Mouse (Mus musculus) CH12F3 (cell line): ENCODE data around the gene Rin1.

ENCODE experiments used
- in situ Hi-C: fragments of 300-500 bp; cut with MboI; formaldehyde crosslinking; loops from 2 replicates; pipeline ENCODE4 v1.14.3; 2020; ENCODE audit warnings: low sequenced_read_pairs

The Rin1 gene

DNA sequence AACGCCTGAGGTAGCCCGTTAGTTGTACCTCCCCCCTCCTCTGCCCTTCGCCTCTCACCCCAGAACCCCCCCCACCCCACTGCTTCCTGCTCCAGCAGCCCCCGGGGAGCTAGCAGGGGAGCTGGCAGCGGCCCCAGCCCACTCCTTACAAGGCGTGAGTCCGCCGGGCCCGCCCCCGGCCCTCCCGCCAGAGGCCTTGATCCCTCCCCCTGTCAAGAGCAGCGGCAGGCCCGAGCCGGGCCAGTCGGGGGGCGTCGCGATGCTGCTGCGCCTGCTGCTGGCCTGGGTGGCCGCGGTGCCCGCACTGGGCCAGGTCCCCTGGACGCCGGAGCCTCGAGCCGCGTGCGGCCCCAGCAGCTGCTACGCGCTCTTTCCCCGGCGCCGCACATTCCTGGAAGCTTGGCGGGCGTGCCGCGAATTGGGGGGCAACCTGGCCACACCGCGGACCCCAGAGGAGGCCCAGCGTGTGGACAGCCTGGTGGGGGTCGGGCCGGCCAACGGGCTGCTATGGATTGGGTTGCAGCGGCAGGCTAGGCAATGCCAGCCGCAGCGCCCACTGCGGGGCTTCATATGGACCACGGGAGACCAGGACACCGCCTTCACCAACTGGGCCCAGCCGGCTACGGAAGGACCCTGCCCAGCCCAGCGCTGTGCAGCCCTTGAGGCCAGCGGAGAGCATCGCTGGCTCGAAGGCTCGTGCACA lies 17.7 kb downstream of the Rin1 start, which contains the start of gene Cd248:
Gene Cd248, plus strand, starts transcription at position 212 of the 703 bp plus-strand sequence.
- in situ Hi-C loops = no loop called here

DNA sequence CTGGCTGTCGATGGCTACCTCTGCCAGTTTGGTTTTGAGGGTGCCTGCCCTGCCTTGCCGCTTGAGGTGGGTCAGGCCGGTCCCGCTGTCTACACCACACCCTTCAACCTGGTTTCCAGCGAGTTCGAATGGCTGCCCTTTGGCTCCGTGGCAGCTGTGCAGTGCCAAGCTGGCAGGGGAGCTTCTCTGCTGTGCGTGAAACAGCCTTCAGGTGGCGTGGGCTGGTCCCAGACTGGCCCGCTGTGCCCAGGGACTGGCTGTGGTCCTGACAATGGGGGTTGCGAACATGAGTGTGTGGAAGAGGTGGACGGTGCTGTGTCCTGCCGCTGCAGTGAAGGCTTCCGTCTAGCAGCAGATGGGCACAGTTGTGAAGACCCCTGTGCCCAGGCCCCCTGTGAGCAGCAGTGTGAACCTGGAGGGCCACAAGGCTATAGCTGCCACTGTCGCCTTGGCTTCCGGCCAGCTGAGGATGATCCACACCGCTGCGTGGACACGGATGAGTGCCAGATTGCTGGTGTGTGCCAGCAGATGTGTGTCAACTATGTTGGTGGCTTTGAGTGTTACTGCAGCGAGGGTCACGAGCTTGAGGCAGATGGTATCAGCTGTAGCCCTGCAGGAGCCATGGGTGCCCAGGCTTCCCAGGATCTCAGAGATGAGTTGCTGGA lies 18.4 kb downstream of the Rin1 start:
- in situ Hi-C loops = no loop called here

DNA sequence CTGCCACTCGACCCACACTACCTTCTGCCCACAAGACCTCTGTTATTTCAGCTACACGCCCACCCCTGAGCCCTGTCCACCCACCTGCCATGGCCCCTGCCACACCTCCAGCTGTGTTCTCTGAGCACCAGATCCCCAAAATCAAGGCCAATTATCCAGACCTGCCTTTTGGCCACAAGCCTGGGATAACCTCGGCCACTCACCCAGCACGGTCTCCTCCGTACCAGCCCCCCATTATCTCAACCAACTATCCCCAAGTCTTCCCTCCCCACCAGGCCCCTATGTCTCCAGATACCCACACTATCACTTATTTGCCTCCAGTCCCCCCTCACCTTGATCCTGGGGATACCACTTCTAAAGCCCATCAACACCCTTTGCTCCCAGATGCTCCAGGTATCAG lies 19.2 kb downstream of the Rin1 start:
- in situ Hi-C loops = no loop called here

DNA sequence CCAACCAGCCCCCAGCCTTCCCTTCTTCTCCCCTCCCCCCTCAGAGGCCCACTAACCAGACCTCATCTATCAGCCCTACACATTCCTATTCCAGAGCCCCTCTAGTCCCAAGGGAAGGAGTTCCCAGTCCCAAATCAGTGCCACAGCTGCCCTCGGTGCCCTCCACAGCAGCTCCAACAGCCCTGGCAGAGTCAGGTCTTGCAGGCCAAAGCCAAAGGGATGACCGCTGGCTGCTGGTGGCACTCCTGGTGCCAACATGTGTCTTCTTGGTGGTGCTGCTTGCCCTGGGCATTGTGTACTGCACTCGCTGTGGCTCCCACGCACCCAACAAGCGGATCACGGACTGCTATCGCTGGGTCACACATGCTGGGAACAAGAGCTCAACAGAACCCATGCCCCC lies 19.7 kb downstream of the Rin1 start:
- in situ Hi-C loops = no loop called here

DNA sequence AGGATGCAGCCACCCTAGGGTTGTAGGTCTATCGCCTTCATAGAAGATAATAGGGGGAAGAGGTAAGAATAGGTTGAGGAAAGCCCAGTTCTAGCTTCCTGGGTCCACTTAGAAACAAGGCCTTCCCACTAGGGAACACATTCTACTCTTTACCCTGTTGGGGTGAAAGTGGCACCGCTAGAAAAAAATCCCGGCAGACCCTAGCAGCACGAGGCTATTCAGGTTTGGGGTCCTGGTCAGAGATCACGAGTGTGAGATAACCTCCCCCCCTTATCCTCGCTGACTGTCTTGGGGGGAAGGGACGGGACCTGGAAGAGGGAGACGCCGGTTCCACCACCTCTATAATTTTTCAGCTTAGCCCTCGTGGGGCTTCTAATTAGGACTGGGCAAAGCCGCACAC lies 20.8 kb downstream of the Rin1 start:
- in situ Hi-C loops = no loop called here

DNA sequence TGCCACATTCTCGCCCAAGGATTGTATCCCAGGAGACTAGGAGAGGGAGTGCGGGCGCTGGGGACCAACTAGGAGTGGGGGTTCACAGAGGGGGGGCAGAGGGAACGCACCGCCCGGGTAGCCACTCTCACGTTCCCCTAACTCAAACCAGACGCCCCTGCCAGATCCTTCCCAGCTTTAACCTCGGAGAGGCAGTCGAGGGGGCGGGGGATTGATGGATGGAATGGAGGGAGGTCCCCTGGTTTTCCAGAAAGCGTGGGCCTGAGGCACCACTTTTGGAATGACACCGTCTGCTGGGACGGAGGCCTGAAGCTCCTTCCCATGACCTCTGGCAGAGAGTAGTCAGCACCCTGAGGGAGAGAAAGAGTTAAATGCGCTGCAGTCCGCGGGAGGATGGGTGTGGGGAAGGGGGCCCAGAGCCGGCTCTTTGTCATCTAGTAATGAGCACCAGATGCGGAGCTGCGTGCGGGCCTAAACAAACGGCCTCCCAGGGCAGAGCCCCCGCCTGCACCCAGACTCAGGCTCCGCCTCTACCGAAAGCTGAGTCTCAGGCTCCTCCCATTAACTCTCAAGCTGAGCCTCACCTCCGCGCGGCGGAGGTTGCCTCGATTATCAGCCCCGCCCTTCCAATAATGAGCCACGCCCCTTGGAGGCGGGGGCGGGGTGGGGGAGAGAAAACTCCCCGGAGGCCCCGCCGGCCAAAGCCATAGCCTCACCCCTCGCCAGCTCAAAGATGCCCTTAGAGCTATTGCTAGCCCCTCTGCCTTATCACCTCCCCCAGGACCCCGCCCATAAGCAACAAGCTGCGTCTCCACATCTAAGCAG lies 21.5 kb downstream of the Rin1 start:
- in situ Hi-C loops = no loop called here

DNA sequence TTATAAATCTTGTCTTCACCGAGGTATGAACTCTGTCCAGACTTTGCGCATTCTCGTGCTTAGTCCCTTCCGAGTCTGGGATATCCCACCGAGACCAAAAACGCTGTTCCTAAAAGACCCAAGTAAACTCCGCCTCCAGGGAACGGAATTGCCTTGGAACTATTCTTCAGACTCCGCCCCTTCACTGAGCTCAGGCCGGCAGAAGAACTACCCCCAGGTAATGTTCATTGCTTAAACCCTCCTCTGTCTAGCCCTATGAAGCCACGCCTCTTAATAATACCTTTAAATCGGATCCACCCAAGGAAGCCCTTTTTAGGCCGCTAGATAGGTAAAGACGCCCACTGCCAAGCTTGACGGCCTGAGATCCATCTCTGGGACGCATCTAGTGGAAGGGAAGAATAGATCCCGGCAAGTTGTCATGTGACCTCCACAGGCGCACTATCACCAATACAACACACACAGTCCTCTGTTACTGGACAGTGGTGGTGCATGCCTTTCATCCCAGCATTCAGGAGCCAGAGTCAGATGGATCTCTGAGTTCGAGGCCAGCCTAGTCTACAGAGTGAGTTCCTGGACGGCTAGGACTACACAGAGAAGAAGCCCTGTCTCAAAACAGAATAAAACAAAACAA lies 22.2 kb downstream of the Rin1 start:
- in situ Hi-C loops = no loop called here

DNA sequence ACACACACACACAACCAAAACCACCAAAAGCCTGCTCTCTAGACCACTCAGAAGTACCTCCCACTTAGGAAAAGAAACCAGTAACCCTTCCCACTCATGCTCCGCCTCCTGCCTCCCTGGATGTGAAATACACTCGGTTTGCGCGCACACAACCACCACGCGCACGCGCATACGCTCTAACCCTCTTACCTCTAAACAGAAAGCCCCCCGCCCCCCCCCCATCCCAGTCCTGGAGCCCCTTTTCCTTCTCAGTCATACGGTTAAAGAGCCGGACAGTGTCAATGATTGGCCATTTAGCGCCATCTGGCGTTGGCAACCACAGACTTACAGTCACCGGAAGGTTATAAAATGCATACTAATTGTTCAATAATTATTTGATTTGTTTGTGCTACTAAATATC lies 22.7 kb downstream of the Rin1 start:
- in situ Hi-C loops = no loop called here

DNA sequence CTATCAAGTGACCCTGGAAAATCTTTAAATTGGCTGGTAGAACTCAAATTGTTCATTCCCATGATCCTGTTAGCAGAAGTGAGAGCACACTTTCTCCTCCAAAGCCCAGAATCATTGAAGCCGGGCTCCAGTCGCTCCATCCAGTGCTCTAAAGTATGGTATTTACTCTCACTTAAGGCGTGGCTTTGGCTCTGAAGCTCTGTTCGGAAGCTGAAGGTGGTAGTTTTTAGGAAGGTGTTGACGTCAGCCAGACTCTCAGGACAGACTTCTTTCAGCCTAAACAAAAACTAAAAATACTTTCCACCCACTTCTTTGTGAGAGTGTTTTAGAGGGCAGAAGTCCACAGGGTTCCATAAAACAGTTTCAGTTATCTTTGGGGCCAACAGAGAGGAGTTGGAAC lies 23.2 kb downstream of the Rin1 start:
- in situ Hi-C loops = no loop called here

DNA sequence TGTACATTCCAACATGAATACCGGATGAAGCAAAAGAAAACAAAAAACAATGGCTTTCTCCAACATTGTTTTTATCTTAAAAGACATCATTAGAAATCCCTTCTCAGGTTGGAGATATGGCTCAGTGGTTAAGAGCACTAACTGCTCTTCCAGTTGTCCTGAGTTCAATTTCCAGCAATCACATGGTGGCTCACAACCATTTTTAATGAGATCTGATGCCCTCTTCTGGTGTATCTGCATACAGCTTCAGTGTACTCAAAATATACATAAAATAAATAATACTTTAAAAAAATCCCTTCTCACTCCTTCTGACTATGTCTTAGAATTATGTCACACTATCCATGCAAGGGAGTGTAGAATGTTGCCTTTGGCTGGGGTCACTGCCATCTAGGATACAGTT lies 29.0 kb downstream of the Rin1 start:
- in situ Hi-C loops = no loop called here

DNA sequence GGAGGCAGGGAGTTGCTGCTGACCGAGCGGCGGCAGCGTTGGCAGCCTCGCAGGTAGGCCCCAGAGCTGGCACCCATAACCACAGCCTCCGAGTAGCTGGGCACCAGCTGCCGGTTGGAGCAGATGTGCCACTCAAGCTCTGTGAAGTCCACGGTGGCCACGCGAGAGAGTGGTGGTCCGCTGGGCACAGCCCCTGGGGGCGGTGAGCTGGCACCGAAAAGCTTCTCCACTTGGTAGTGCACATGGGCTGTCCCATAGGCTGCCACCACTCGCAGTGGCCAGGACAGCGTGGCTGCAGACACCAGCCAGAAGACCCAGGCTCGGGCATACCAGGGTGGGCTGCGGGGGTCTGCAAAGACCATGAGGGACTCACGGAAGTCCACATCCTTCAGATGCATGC lies 31.7 kb downstream of the Rin1 start:
- in situ Hi-C loops = no loop called here

DNA sequence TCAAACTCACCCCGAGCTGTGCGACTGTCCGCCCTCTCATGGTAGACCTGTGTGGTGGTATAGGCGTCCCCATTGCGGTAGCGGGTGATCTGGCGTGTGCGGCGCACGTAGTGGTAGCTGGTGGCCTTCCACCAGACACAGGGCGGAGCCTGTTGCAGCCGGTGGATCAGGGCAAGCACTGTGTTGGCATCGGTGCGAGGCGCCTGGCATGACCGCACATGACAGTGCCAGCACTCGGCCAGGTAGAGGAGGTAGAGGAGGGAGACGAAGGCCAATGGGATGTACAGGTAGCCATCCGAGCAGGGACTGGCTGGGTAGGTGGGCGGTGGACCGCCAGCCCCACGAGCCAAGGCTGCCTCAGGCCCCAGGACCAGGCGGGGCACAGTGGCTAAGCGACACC lies 32.3 kb downstream of the Rin1 start:
- in situ Hi-C loops = no loop called here

DNA sequence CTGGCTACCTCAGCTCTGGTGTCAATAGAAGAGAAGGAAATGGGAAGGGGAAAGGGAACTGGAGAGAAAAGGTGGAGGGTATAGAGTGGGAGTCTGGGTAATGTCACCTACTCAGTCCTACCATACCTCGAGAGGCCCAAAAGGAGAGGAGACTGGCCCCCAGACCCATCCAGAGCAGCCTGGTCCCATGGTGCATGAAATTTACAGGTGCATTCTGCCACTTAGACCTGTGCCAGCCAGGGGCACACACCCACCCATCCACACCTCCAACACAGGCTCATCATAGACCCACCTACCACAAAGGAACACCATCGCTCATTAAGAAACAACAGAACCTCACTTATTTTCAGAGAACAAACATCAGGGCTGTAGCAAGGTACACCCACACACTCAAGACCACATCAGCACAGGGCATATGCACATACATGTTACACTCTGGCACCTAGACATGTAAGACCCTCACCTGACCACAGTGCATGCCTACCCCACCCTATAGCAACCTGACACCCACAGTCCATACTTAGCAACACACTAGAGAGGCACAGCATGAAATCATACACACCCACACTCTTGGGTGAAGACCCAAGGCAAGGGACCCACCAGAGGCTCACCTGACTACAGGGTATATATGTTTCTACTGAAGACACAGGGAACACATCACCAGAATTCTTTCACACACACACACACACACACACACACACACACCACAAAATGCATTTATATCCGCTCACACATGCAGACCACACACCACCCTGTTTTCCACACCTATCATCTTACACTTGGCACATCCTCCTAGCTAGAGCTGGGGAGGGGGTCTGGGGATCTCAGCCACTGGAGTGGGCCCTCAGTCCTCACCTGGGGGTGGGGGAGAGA lies 33.9 kb downstream of the Rin1 start:
- in situ Hi-C loops = no loop called here

DNA sequence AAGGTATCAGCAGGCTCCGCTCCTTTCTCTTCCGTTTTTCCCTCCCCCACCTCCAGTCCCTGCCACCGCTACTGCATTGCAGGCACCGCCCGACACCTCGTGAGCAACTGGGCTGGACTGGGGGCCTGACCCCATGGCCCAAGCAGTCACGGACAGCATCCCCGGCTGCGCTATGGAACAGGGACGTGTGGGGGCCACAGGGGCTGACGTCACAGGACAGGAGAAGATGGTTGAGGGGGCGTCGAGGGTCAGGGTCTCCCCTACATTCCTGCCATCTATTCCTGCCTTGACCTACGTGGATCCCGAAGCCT lies 34.5 kb downstream of the Rin1 start:
- in situ Hi-C loops = loop anchor here (5.0 kb wide), 1 partner anchor 58 kb away; no protein-coding TSS in a partner anchor

DNA sequence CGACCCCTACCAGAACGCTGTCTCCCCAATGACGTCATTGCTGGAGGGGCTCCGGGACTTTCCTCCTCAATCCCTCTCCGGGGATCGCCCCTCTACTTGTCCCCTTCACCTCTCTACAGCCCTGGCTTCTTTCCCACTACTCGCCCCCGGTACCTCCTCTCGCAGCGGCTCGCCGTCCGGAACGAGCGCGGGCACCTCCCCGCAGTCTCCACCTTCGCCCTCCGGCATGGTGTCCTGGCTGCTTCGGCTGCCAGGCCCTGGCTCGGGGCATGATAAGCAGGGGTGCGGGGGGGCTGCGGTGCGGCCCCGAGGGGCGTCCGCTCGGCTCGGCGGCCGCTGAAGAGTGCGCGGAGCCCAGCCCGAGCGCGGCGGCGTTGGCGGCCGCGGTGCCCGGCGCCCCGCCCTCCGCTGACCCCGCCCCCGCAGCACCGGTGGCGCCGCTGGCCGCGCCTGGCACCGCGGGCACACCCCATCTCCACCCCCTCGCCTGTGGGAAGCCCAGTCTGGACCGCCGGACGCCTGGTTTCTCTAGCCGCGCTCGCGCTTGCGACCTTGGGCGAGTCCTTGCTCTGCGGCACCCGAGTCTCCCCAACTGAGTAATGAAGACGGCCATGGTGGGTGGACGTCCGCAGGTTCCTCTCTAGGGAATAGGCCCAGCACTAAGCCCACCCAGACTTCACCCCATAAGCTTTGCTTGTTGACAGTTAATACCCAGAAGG lies 35.0 kb downstream of the Rin1 start, which contains the start of gene Tmem151a:
Gene Tmem151a, minus strand, starts transcription at position 387 of the 719 bp plus-strand sequence.
- in situ Hi-C loops = loop anchor here (5.0 kb wide), 1 partner anchor 57 kb away; no protein-coding TSS in a partner anchor

DNA sequence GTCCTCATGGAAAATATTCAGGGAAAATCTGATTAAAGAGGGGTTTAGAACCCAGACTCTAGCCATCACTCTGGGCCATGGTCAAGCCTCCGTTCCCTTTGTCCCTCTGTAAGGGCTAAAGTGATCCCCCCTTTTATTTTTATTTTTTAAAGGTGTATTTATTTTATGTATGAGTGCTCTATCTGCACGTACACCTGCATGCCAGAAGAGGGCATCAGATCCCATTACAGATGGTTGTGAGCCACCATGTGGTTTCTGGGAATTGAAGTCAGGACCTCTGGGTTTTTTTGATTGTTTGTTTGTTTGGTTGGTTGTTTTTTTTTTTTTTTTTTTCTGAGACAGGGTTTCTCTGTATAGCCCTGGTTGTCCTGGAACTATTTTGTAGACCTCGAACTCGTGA lies 36.3 kb downstream of the Rin1 start:
- in situ Hi-C loops = loop anchor here (5.0 kb wide), 1 partner anchor 56 kb away; no protein-coding TSS in a partner anchor

DNA sequence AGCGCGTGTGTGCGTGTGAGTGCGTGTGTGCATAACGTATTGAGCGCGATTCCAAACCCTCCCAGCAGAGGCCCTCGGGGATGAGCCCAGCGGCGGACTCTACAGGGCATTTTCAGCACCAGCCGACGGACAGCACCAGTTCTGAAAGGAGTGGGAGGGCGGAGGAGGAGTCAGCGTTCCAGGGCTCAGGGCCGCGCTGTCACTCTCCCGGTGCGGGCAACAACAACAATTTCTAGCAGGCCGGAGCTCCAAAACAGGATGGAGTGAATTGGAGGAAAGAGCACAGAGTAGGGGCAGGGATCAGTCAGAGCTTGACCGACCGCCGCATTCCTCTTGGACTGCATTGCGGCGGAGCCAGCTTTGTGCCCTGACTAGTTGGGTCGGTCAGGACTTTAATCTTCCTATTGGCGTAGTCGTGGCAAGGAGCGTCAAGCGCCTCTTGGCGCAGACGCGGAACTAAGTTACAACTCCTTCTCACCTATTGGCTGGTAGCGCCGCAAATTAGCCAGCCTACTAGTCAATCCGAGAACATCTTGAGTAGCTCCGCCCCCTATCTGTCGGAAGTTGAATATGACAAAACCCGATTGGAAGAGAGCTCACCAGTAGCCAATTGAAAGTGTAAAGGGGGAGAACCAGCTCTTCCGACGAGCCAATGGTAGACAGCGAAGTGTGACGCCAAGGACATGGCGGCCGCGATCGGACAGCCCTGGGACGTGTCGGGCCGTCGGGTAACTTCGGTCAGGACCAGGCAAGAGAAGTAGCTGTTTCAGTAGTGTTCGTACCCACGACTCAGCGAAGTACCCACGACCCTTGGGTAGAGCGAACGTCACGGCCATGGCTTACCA lies 37.8 kb downstream of the Rin1 start, which contains the start of gene Yif1a:
Gene Yif1a, plus strand, starts transcription at position 655 of the 845 bp plus-strand sequence.
- in situ Hi-C loops = loop anchor here (5.0 kb wide), 1 partner anchor 54 kb away; no protein-coding TSS in a partner anchor

DNA sequence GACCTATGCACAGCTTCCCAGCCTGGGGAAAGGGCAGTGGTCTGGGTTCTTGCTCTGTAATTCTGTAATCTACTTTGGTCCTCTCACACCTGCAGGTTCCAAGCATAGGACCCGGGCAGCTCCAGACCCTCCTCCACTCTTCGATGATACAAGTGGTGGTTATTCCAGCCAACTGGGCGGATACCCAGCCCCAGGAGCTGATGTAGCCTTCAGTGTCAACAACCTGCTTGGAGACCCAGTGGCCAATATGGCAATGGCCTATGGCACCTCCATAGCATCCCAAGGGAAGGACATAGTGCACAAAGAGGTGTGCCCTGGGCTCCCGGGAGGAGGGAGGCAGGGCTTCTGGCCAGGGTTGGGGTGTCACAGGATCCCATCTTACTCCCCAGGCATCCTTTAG lies 39.0 kb downstream of the Rin1 start:
- in situ Hi-C loops = loop anchor here (5.0 kb wide), 1 partner anchor 53 kb away; no protein-coding TSS in a partner anchor
